Mouse (Mus musculus) G1E (cell line): ENCODE data around the gene Atr. TPM values are rescaled to one million over a fixed set of nuclear protein-coding genes. Genes with fewer than 3 reads are reported as not detected.

Experiments
- ATAC-seq: 2 replicates; pipeline ENCODE4 v1.8.0; 2016; ENCODE audit warnings: mild to moderate bottlenecking; ENCODE audit not compliant: insufficient number of reproducible peaks, poor library complexity, low FRiP score, severe bottlenecking; ENCODE audit errors: extremely low read depth
- DNase-seq: peaks from one replicate; pipeline ENCODE4 v3.0.0; 2012; ENCODE audit warnings: low spot score
- H3K27me3 ChIP-seq: 2 replicates; pipeline ENCODE4 v1.6.1; 2012; ENCODE audit warnings: mild to moderate bottlenecking, low read length, inconsistent platforms; ENCODE audit not compliant: insufficient read depth
- H3K36me3 ChIP-seq: replicated peaks from 2 replicates; pipeline ENCODE3; 2012; ENCODE audit warnings: mild to moderate bottlenecking, inconsistent platforms
- H3K4me1 ChIP-seq: 2 replicates; pipeline ENCODE4 v1.6.1; 2012; ENCODE audit warnings: low read depth, low read length, inconsistent platforms, mixed read lengths; ENCODE audit not compliant: insufficient read depth
- H3K4me3 ChIP-seq: 2 replicates; pipeline ENCODE4 v1.5.1; 2012; ENCODE audit warnings: low read depth, mild to moderate bottlenecking, inconsistent platforms, low read length, moderate library complexity, mixed read lengths
- H3K9me3 ChIP-seq: replicated peaks from 2 replicates; pipeline ENCODE4 v1.6.1; 2012; ENCODE audit warnings: inconsistent platforms
- CTCF ChIP-seq: IDR thresholded peaks from 2 replicates; pipeline ENCODE4 v1.5.1; 2012; ENCODE audit warnings: low read depth, low read length, inconsistent platforms, mixed read lengths
- GATA1 ChIP-seq: IDR thresholded peaks from 2 replicates; pipeline ENCODE4 v1.6.1; 2012; ENCODE audit warnings: borderline replicate concordance, low read length, inconsistent platforms, mixed read lengths
- GATA2 ChIP-seq: IDR thresholded peaks from 2 replicates; pipeline ENCODE4 v1.6.1; 2012; ENCODE audit warnings: low read depth, low read length, inconsistent platforms, borderline replicate concordance
- POLR2AphosphoS5 ChIP-seq: IDR thresholded peaks from 2 replicates; pipeline ENCODE4 v1.6.1; 2012; ENCODE audit warnings: low read depth, low read length, inconsistent platforms; ENCODE audit not compliant: insufficient replicate concordance
- TAL1 ChIP-seq: conservative IDR thresholded peaks from 2 replicates; pipeline ENCODE4 v1.6.1; 2012; ENCODE audit warnings: low read depth, low read length, inconsistent platforms, mixed read lengths
- polyA plus RNA-seq: library from polyadenylated mRNA; stranded (reverse); fragments of >175 nt; gene quantifications from 2 replicates; pipeline ENCODE4 v1.2.3, GENCODE M21; 2012
- total RNA-seq, 2 experiments: library from RNA; stranded (forward) in 1 of 2; stranded (reverse) in 1 of 2; fragments of 200-1000 nt in 1 of 2; fragments of >200 nt in 1 of 2; fragmentation: Nextera tagmentation in 1 of 2; gene quantifications; 2 replicates each; pipeline ENCODE4 v1.2.3; 2014 to 2017

Atr gene
- total and polyA plus RNA-seq, 3 experiments, result 6.9 to 116 (median 80.1) TPM

DNA sequence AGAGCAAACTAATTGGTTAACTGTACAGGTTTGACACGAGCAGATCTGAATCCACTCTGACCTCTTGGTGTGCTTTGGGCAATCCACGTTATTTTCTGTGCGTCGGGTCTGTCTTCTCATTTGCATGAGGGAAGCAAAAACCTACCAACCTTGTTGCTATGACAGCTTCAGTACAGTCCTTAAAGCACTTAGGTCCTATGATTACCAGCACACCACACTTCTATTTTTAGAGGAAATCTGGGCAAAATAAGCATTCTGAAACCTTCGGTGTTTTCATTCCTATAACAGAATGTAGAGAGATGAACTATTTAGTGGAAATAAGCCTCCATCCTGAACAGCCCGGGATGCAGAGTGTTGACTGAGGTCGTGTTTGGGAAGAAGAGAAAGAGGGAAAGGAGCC, 34.9 kb upstream of the Atr start:
- ATAC-seq (no peak), DNase-seq (no peak)
- TF ChIP-seq GATA1 (no peak), GATA2 (no peak), TAL1 (no peak), POLR2AphosphoS5 (no peak), CTCF (no peak)
- Histone ChIP-seq H3K4me1 (no peaks in the 10 kb centered on the region), H3K27me3 (no peaks in the 10 kb centered on the region), H3K4me3 (no peak overlapping the region), H3K36me3 (no peaks in the 10 kb centered on the region), H3K9me3 (no peaks in the 10 kb centered on the region)

DNA sequence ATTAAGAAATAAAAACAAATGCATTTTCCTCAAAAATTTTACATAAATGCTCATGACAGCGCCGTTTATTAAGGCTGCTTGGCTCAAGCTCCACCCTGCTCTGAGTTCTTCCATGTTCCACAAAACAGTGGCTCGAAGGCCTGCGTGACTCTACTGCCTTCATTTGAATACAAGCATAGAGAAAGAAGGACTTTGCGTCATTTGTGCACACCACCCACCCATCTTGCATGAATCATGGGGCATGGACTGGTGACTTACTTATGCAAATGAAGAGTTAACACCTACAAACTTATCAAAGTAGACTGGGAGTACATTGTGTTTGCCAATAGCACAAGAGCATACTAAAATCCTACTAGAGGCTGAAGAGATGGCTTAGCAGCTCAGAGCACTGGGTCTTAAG, 29.8 kb upstream of the Atr start:
- TF ChIP-seq CTCF (no peak), POLR2AphosphoS5 (no peak), GATA1 (no peak), GATA2 (no peak), TAL1 (no peak)
- H3K4me3 ChIP-seq, result no peak overlapping the region
- no peaks in the 10 kb centered on the region for H3K4me1 ChIP-seq
- H3K9me3 ChIP-seq, result no peaks in the 10 kb centered on the region
- ATAC-seq (no peak), DNase-seq (no peak)
- no peaks in the 10 kb centered on the region for H3K36me3 ChIP-seq
- no peaks in the 10 kb centered on the region for H3K27me3 ChIP-seq

DNA sequence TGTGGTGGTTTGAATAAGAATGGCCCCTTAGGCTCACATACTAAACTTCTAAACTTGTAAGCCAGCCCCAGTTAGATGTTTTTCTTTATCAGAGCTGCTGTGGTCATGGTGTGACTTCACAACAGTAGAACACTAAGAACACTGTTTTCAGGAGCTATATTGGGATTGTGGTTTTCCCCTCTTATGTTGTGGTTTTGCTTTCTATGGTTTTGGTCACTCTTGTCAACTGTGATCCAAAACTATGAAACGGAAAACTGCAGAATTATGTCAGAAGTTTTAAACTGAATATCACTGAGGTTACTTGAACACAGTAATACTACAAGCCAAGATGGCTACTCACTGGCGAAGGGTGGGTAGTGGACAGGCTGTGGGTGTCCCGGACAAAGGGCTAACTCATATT, 24.6 kb upstream of the Atr start:
- Histone ChIP-seq H3K4me3 (no peak overlapping the region), H3K27me3 (peaks cover 12% of the 10 kb centered on the region), H3K9me3 (no peaks in the 10 kb centered on the region), H3K36me3 (no peaks in the 10 kb centered on the region), H3K4me1 (no peaks in the 10 kb centered on the region)
- TF ChIP-seq GATA1 (no peak), TAL1 (no peak), POLR2AphosphoS5 (no peak), CTCF (no peak), GATA2 (no peak)
- no peak for DNase-seq
- ATAC-seq, result no peak

DNA sequence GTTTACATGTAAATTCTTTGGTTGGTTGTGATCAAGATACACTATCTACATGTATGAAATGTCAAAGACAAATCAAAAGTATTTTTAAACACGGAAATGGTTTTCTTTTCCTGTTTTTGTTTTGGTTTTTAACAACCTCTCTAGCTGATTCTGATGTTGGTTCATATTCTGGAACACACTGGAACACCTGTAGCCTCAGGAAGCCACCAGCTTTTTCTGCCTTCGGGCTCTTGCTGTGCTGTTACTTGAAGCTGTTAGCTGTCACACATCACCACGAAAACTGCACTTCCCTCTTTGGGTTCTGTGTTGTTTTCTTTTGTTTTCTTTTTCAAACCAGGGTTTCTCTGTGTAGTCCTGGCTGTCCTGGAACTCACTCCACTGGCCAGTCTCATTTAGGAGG, 22.6 kb upstream of the Atr start:
- Histone ChIP-seq H3K36me3 (no peaks in the 10 kb centered on the region), H3K4me1 (no peaks in the 10 kb centered on the region), H3K4me3 (no peak overlapping the region), H3K27me3 (peaks cover 15% of the 10 kb centered on the region), H3K9me3 (no peaks in the 10 kb centered on the region)
- DNase-seq (no peak), ATAC-seq (no peak)
- TF ChIP-seq GATA1, result no peak
- no peak for TF ChIP-seq GATA2
- TF ChIP-seq TAL1, result no peak
- no peak for TF ChIP-seq CTCF
- TF ChIP-seq POLR2AphosphoS5, result no peak

DNA sequence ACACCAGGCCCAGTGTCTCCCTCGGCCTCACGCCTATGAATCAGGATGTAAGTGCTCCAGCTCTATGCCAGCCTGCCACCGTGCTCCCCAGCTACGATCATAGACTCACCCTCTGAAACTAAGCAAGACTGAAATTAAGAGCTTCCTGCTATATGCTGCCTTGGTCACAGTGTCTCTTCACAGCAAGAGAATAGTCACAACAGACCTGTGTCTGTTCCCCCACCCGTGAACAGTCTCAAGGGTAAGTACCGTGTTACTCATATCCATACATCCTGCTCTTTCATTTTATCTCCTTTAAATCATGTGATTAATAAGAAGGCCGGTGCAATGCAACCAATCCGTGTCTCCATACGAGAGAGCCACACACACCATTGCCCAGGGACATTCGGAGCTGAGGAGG, 21.7 kb upstream of the Atr start:
- Histone ChIP-seq H3K27me3 (peaks cover 15% of the 10 kb centered on the region), H3K36me3 (no peaks in the 10 kb centered on the region), H3K9me3 (no peaks in the 10 kb centered on the region), H3K4me3 (no peak overlapping the region), H3K4me1 (no peaks in the 10 kb centered on the region)
- no peak for DNase-seq
- no peak for ATAC-seq
- TF ChIP-seq GATA2 (no peak), POLR2AphosphoS5 (no peak), TAL1 (no peak), GATA1 (no peak), CTCF (no peak)

DNA sequence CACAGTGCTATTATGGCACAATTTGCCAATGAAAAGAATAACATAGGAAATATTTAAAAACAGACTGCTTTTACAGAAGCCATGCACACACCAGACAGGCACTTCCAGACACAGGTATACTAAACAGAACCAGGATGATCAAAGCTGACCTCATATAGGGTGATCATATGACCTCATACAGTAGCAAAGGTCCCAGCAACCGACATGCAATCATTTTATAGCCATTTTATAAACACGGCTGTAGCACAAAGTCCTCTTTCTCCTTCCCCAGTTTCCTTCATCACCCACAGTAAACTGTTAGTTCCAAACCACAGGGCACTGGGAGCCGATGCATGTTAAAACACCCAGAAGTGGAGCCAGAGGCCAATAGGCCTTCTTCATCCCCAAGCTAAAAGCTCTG, 18.0 kb upstream of the Atr start:
- Histone ChIP-seq H3K36me3 (no peaks in the 10 kb centered on the region), H3K9me3 (no peaks in the 10 kb centered on the region), H3K4me1 (no peaks in the 10 kb centered on the region), H3K27me3 (peaks cover 20% of the 10 kb centered on the region), H3K4me3 (no peak overlapping the region)
- no peak for TF ChIP-seq POLR2AphosphoS5
- TF ChIP-seq CTCF, result no peak
- no peak for TF ChIP-seq GATA2
- no peak for TF ChIP-seq TAL1
- no peak for TF ChIP-seq GATA1
- no peak for ATAC-seq
- no peak for DNase-seq
